Mouse (Mus musculus): ENCODE measurements around the gene Gm49387.

Gene Gm49387

GRCm38 (mm10) chr14:31515895-31516294 is 124.8 kb downstream of the Gm49387 start:
- no peak for DNase-seq

- no peak for DNase-seq
Measured at GRCm38 (mm10) chr14:31510322-31510721, 130.4 kb downstream of the Gm49387 start.

GRCm38 (mm10) chr14:31509911-31510310 is 130.8 kb downstream of the Gm49387 start:
- no peak for DNase-seq

- DNase-seq, result no peak
Measured at GRCm38 (mm10) chr14:31506456-31506855, 134.2 kb downstream of the Gm49387 start.

- DNase-seq, result no peak
Measured at GRCm38 (mm10) chr14:31503406-31503805, 137.3 kb downstream of the Gm49387 start.

All from kidney, adult 8-10 months (tissue).